Mouse (Mus musculus) c-Kit-positive CD71-positive TER-119-negative erythroid progenitor cells, embryonic 14.5 days (primary cell): Measurements from ENCODE around the gene Spock1.

Experiments
- DNase-seq: peaks from one replicate; pipeline ENCODE4 v3.0.0-alpha.2; 2013; ENCODE audit warnings: low read depth

Spock1 gene

DNA sequence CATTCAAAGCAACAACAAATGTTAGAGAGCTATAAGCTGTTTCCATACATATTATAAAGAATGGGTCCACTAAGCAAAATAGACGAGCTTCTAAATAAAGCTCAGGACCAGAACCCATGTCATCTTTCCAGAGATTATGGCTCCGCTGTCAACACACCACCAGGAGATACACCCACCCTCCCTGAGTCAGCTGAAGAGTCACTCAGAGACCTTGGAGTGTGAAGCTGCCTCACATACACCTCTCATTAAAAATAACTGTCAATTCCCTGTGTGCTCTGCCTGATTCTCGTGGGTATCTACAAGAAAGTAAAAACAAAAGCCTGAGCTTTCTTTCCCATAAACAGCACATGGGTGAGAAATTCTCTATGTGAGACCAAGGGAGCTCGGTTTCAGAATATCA, 43.1 kb downstream of the Spock1 start:
- DNase-seq: no peak

- no peak for DNase-seq
Observed at GRCm38 (mm10) chr13:57858491-57858890, 49.6 kb downstream of the Spock1 start.

GRCm38 (mm10) chr13:57857016-57857415, 51.1 kb downstream of the Spock1 start:
- DNase-seq: no peak

DNA sequence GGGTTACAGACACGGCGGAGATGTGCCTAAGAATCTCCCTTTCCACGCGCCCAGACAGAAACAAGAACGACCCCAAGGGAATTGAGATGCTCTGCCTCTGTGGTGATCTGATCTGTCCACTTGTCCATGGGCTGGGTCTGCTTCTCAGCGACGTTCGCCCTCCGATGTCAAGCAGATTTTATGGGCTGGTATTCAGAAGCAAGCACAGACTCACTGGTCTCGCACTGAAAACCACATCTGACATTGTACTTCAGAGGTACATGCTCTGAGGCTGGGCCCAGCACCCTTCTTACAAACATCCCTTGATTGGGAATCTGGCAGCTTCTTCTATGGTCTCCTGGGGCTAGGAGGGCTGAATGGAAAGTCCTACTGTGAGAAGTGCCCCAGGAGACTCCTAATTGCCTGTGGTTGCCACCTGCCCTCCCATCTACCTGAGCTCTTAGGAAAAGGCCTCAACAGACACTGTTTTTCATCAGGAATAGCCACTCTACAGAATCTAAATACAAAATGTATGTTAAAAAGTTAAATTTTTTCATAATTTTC, 51.8 kb downstream of the Spock1 start:
- DNase-seq: no peak

- no peak for DNase-seq
Observed at GRCm38 (mm10) chr13:57855766-57856165, 52.4 kb downstream of the Spock1 start.

- DNase-seq: no peak
Observed at GRCm38 (mm10) chr13:57854416-57854815, 53.7 kb downstream of the Spock1 start.

GRCm38 (mm10) chr13:57853621-57854020, 54.5 kb downstream of the Spock1 start:
- no peak for DNase-seq

GRCm38 (mm10) chr13:57853156-57853555, 55.0 kb downstream of the Spock1 start:
- no peak for DNase-seq

- no peak for DNase-seq
Observed at GRCm38 (mm10) chr13:57848931-57849330, 59.2 kb downstream of the Spock1 start.

GRCm38 (mm10) chr13:57847101-57847500, 61.0 kb downstream of the Spock1 start:
- no peak for DNase-seq

DNA sequence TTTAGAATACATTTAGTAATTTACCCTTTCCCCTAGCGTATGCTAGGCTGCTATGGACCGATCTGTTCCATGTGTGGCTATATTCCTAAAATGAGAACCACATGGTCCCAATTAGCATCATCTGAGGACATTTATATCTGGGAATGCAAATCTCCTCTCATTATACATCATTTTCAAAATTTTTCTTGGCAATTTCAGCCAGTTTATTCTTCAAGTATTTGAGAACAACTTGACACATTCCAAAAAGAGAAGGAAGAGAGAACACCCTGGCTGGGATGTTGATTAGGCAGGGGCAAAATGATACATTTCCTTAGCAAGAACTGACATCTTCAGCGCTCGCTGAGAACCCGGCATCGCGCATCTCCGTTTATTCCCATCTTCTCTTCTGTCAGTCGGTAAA, 61.7 kb downstream of the Spock1 start:
- DNase-seq: no peak

DNA sequence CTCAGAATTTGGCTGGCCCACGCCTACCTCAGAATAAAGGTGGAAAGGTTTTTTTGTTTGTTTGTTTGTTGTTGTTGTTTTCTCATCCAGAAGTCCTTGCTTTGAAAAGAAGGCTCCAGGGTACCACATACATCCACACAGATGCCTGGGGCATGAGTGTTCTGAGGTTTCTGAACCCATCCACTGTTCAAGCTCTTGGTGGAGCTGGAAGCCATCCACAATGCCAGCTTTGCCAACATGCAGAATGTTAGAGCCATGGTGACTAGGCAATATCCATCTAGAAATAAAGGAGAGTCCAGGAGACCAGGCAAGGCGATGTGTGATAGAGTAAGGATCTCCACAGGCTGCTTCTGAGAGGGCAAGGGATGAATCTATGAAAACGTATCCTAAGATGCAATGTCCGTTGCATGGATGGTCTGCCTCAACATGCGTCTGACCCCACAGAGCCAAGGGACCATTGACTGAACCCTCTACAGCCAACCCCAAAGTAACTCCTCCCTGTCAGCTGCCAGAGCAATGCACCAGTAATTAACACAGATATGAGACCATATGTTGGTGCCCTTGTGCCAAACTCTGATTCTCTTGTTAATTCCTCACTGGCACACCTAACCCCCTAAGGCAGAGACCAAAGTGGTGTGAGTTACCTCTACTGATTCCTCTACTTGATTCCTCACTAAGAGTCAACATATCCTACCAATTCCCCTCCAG, 66.8 kb downstream of the Spock1 start:
- DNase-seq: no peak

GRCm38 (mm10) chr13:57837691-57838437, 70.3 kb downstream of the Spock1 start:
- DNase-seq: no peak

DNA sequence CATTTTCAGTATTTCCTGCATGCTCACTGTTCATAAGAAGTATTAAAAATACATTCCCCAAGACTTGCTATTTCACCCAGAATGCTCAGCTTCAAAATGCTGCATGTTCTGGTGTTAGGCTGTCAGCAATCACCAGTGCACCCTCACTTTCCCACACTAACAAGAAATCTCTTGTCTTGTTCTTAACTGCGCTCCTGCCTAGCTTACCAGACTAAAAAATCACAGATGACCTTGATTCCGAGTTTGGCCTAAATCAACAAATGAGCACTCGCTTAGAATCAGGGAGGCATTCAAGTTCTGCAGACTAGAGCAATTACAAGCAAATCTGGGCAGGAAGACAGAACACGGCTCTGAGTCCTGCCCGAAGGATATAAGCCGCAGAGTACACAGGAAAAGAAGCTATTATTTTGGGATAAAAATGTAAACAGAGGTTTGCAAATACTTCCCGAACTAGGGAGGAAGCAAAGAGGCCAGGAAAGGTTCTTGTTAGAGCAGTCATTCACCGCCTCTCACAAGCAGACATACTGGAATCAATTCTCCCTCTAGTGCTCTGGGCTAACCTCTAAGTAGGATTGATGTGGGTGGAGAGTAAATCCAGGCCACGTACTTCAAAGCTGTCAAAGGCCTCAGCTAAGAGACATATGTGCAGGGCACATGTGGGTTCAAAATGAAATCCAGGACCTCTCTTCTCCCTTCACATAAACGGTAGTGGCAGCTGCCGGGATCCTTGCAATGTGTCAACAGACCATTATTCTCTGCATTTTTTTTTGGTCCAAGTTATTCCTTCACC, 76.6 kb downstream of the Spock1 start:
- no peak for DNase-seq

- no peak for DNase-seq
Observed at GRCm38 (mm10) chr13:57830896-57831295, 77.2 kb downstream of the Spock1 start.

- no peak for DNase-seq
Observed at GRCm38 (mm10) chr13:57830091-57830490, 78.0 kb downstream of the Spock1 start.

DNA sequence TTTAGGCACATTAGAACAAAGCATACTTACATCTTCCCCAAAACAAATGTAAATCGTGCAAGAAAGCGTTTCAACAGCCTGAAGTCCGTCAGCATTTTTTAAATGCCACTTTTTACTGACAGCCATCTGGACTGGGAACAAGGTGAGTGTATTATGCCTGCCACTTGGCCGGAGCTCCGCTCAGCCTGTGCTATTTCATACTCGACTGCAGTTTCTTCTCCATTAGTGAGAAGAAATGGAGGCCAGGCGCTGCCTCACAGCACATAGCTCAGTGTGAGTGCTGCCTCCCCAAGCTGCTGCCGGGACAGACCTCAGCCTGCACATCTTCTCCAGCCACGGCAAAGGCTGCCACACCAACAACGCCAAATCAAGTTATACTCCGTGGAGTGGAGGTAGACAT, 91.9 kb downstream of the Spock1 start:
- no peak for DNase-seq

DNA sequence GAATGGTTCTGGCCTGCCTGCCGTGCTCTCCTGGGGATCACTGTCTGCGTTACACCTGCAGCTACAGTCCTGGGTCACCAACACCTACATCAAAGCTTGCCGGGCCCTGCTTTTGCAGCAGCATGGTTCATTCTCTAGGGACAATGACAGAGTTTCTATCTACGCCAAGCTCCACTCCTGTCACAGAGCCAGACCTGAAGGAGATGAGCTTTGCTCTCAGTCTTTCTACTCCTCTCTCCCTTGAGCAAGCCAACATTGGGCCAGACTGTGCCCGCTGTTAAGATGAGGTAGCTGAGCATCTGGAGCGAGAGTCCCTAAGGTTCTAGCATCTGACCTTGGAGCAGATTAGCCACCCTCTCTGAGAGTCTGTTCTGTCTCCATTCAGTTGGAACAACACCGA, 95.5 kb downstream of the Spock1 start:
- DNase-seq: no peak

GRCm38 (mm10) chr13:57811253-57811652, 96.9 kb downstream of the Spock1 start:
- no peak for DNase-seq

DNA sequence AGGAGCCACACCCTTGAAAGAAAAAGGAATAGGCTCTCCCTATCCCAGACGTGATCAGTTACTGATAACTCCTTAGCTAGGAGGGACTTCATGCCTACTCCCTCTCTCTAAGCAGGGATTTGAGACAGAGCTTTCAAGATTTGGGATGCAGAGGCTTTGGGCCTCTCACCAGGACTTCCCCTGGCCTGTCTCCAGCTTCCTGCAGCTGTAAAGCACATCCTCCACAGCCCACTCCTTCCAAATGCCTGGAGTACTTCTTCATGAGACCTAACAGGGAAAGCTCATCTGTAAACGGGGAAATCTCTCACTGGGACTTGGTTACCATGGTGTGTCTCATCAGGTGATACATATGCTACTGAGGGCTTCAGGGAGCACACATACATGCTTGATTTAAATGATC, 97.3 kb downstream of the Spock1 start:
- no peak for DNase-seq

- DNase-seq: no peak
Observed at GRCm38 (mm10) chr13:57810083-57810482, 98.0 kb downstream of the Spock1 start.

- DNase-seq: no peak
Observed at GRCm38 (mm10) chr13:57809603-57810002, 98.5 kb downstream of the Spock1 start.

DNA sequence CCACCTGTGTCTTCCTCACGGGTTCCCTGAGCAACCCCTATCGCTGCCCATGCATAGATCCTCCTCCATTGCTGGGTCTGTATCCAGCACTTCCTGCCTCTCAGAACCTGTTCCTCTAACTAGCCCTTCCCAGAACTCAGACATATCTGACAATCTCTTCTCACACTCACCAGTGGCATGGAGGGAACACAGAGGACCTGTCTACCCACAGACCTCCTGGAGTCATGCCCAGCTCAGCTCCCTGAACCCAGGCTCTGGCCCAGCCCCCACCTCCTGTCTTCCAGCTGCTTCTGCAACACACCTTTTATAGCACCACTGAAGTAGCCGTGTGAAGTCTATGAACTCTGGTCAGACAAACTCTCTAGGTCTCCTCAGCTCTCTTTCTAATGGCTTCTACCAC, 101.3 kb downstream of the Spock1 start:
- DNase-seq: no peak
